Mouse (Mus musculus) 416B (cell line): ENCODE measurements around the gene Tex2.
A peak's percentile ranks its signal among the peaks of the same experiment; 100 is the strongest.
"Not testable (repeated sequence)": the region's sequence is repeated elsewhere in the genome, so short reads cannot be mapped to it uniquely, and the experiment has no call there.

Experiments used
- DNase-seq: peaks from one replicate; pipeline ENCODE4 v3.0.0; 2011; ENCODE audit warnings: low read depth

Gene Tex2

DNA sequence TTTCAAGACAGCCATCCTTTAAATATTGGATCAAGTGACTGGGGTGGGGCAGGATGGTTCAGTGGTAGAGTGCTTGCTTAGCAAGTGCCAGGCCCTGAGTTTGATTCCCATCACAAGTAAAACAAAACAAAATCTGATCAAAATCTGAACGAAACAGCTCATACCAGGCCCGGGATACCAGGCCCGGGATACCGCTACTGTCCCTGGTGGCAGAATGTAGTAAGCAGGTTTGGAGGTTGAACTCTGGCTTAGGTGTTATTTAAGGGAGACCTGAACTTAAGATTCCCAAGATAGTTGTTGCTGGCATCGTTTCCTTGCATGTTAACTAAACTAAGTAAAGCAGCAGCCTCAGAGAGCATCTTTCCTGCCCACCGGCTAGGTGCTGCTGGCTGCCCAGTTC, 107.0 kb downstream of the Tex2 start:
- DNase-seq: no peak

- no peak for DNase-seq
These were observed 109.1 kb downstream of the Tex2 start for GRCm38 (mm10) chr11:106504129-106504528.

DNA sequence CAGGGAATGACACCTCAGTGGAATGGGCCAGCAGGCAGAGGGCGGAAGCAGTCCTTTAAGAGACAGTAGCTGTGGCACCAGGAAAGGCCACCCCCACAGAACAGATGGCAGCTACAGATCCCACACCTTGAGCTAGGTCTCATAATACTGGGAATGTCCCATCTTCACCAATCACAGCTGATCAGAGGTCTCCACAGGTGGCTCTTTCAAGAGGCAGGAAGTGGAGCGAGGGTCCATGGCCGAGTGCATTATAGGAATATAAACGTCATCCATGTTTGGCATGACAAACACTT, 109.9 kb downstream of the Tex2 start:
- no peak for DNase-seq

- DNase-seq: peak; percentile 49
These were observed 110.4 kb downstream of the Tex2 start for GRCm38 (mm10) chr11:106502631-106503424.

- peak; percentile 57 for DNase-seq
These were observed 111.1 kb downstream of the Tex2 start for GRCm38 (mm10) chr11:106502159-106502505.

- peak; percentile 87 for DNase-seq
These were observed 111.7 kb downstream of the Tex2 start for GRCm38 (mm10) chr11:106501308-106502158.

DNA sequence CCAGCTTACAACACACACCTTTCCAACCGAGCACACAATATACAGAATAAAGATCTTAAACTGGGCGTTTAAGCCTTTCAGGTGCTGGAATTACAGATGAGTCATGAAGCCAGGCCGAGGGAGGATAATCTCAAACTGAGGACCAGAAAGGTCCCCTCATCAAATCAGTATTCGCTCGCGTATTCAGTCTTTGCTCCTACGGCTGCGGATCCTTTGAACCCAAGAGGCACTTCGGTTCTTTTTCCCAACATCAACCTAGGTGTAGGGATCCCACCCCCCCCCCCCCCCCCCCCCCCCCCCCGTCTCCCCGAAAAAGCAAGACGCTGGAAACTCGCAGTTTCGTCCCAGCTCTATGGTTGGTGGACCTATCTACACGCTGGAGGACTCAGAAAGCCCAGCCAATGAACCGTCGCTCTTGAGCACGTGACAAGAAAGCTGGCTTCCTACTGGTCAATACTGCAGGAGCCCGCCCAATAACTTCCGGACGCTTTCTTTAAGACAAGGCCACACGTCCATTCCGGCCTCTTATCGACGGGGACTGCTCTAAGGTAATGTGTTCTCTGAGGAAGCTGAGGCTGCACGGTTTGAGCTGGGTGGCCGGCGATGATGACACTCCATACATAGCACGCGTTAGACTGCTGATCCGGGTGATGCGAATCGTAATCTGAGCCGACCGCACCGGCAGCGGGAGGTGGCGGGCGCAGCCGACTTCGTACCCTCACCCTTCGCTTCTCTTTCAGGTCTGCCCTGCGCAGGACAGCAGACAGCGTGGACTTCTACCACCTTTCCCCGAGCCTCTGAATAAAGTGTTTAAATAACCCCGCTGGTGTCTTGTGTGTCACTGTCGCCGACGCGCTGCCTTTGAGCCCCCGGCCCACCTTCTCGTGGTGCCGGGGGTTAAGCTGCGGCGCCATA, 112.6 kb downstream of the Tex2 start:
- peak; percentile 100 for DNase-seq

- no peak for DNase-seq
These were observed 114.4 kb downstream of the Tex2 start for GRCm38 (mm10) chr11:106498739-106499379.

- peak; percentile 70 for DNase-seq
These were observed 115.3 kb downstream of the Tex2 start for GRCm38 (mm10) chr11:106497926-106498325.

DNA sequence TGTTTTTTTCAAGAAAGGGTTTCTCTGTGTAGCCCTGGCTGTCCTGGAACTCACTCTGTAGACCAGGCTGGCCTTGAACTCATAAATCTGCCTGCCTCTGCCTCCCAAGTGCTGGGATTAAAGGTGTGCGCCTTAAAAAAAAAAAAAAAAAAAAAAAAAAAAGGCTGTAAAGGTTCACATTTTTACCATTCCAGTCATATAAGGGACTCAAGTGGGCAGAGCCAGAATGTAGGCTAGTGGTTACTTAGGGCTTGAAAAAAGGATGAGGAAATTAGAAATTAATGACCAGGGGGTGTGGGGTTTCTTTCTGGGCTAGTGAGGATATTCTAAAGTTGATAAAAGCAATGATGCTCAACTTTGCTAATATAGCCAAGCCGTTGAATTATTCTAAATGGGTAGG, 116.2 kb downstream of the Tex2 start:
- not testable (repeated sequence) for DNase-seq

GRCm38 (mm10) chr11:106492984-106493669, 120.1 kb downstream of the Tex2 start:
- DNase-seq: no peak

- DNase-seq: peak; percentile 92
These were observed 121.8 kb downstream of the Tex2 start for GRCm38 (mm10) chr11:106491393-106491792.

GRCm38 (mm10) chr11:106490600-106490999, 122.6 kb downstream of the Tex2 start:
- DNase-seq: not testable (repeated sequence)

DNA sequence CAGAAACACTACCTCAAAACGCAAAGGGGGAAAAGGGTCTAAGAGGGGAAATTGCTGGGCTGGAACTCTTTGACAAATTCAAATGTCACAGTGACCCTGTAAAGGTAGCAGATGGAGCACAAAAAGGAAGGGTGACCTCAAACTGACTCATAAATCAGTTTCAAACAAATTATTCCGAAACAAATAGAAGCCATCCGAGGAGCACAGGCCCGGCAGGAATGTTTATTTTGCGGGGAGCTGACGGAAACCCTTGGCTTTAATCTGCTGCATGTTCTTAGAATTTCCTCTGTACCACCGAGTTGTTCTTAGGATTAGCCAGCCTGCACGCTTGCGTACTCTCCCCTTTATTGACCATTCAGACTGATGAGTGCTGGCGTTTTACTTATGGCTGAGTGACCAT, 123.2 kb downstream of the Tex2 start:
- no peak for DNase-seq

GRCm38 (mm10) chr11:106489036-106489693, 124.1 kb downstream of the Tex2 start:
- DNase-seq: no peak

DNA sequence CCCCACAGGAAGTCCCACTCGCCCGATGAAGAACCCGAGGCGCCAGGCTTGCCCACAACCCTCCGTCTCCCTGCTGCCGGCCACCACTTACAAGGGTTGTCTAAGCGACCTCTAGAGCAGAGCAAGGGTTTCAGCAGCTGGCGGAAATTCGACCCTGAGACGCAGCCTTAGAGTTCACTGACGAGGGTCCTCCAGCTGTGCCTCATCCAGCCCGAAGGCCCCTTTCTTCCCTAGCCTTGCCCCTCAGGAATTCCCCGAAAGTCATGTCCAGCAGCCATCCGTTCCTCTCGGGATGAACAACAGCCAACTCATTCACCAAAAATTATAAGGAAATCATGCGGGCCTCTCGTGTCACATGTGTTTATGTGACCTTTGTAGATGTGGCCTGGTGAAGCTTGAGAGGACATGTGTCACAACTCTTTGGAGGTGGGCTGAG, 125.1 kb downstream of the Tex2 start:
- no peak for DNase-seq

DNA sequence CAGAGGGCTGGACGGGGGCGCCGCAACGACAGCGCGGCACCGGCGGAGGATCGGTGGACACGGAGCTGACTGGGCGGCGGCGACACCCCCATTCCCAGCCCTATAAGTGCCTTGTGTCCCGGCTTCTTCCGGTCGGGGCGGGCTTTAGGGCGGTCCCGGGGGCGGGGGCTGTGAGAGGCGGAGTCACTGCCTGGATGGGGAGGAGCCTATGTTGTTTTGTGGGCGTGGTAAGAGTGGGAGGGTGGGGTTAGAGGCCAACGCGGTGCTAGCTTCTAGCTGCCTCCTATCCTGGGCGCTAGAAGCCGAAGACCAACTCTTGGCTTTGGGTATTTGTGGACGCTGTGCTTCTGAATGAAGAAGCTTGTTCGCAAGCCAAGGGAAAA, 125.5 kb downstream of the Tex2 start, which contains the start of gene Ern1:
Ern1 (minus strand) TSS at position 120 of the 383 bp plus-strand sequence.
- peak; percentile 97 for DNase-seq

DNA sequence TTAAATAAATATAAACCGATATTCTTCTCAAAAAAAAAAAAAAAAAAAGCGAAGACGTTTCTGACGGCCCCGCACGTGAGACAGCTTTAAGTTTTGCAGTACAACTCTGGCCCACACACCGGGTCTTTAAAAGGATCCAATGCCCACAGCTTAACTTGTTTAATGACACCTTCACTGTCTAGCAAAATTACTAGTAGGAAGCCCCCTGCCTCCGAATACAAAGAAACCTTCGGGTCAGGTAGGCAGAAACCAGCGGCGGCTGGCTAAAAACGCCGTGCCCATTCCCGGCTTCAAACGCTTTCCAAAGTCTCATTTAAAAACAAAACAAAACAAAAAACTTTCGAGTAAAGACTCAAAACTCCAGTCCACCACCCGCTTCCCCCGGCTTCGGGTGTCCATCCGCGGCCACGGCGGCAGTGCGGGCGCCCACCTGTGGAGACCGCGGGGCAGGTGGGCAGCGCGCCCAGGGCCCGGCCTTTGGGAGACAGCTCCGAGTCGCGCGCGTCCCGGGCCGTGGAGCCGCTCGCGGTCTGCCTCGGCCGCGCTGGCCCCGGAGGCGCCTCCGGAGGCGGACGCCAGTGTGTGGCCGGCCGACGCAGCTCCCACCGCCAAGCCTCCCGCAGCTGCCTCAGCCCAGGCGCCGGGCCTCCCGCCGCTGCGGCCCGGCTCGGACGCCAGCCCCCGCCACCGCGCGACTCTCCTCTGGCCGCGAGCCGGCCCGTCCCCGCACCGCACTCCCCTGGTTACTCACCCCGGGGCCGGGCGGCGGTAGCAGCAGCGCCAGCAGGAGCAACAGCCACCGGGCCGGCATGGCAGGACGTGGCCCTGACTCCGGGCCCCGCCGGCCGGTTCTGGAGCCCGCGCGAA, 126.1 kb downstream of the Tex2 start:
- DNase-seq: peak; percentile 53

- DNase-seq: peak; percentile 51
These were observed 127.0 kb downstream of the Tex2 start for GRCm38 (mm10) chr11:106486042-106486865.
